Mouse (Mus musculus) CH12.LX (cell line): Measurements from ENCODE around the gene Zfyve21. TPM values are rescaled to one million over a fixed set of nuclear protein-coding genes. Genes with fewer than 3 reads are reported as not detected.

Experiments used
- DNase-seq: peaks from one replicate; pipeline ENCODE4 v3.0.0-alpha.2; 2013; ENCODE audit errors: extremely low read depth
- H3K27ac ChIP-seq: 2 replicates; pipeline ENCODE4 v1.5.1; 2012; ENCODE audit warnings: low read depth, mild to moderate bottlenecking, control low read depth, moderate library complexity; ENCODE audit not compliant: insufficient read depth
- H3K27me3 ChIP-seq: replicated peaks from 2 replicates; pipeline ENCODE3; 2012; ENCODE audit warnings: inconsistent platforms
- H3K36me3 ChIP-seq, 2 experiments: replicated peaks in 1 of 2; 2 replicates each; pipeline versions ENCODE3 to v1.6.1; 2012; ENCODE audit warnings: inconsistent platforms in 1 of 2, low read length in 1 of 2, mild to moderate bottlenecking in 1 of 2, mixed read lengths in 1 of 2, moderate library complexity in 1 of 2; ENCODE audit not compliant: control insufficient read depth in 1 of 2, insufficient read depth in 1 of 2
- H3K4me1 ChIP-seq, 2 experiments: 2 replicates each; pipeline ENCODE4 v1.6.1; 2012; ENCODE audit warnings: inconsistent platforms in 1 of 2, moderate library complexity in 1 of 2; ENCODE audit not compliant: insufficient read depth in 2 of 2, control insufficient read depth in 1 of 2
- H3K4me2 ChIP-seq: 2 replicates; pipeline ENCODE4 v1.6.1; 2012; ENCODE audit warnings: low read depth, mild to moderate bottlenecking, control low read depth; ENCODE audit not compliant: poor library complexity, insufficient read depth, severe bottlenecking
- H3K4me3 ChIP-seq, 3 experiments: fragments of 150-350 bp in 1 of 3; sonication (generic) in 1 of 3; replicated peaks in 1 of 3; 2 replicates each; pipeline versions ENCODE3 to v1.5.1; 2011 to 2012; ENCODE audit warnings: low read depth in 2 of 3, low read length in 2 of 3, mild to moderate bottlenecking in 2 of 3, moderate library complexity in 2 of 3, control low read depth in 1 of 3, improper control_type of control experiment in 1 of 3, inconsistent platforms in 1 of 3, mixed read lengths in 1 of 3; ENCODE audit not compliant: poor library complexity in 1 of 3
- H3K79me2 ChIP-seq: replicated peaks from 2 replicates; pipeline ENCODE4 v1.6.1; 2012; ENCODE audit warnings: mild to moderate bottlenecking, moderate library complexity; ENCODE audit not compliant: control insufficient read depth, poor library complexity, insufficient read depth, severe bottlenecking; ENCODE audit errors: extremely low read depth
- H3K9ac ChIP-seq: 2 replicates; pipeline ENCODE4 v1.6.1; 2012; ENCODE audit warnings: low read depth, mild to moderate bottlenecking, control low read depth, moderate library complexity; ENCODE audit not compliant: insufficient read depth
- H3K9me3 ChIP-seq: replicated peaks from 2 replicates; pipeline ENCODE3; 2012; ENCODE audit warnings: low read length, inconsistent platforms, mixed read lengths
- BHLHE40 ChIP-seq: IDR thresholded peaks from 2 replicates; pipeline ENCODE4 v1.6.1; 2011; ENCODE audit warnings: mild to moderate bottlenecking, low read depth, low read length, improper control_type of control experiment
- CHD1 ChIP-seq: IDR thresholded peaks from 2 replicates; pipeline ENCODE4 v1.6.1; 2012; ENCODE audit warnings: low read depth, low read length, improper control_type of control experiment, inconsistent platforms
- CHD2 ChIP-seq: IDR thresholded peaks from 2 replicates; pipeline ENCODE4 v1.6.1; 2011; ENCODE audit warnings: low read length, improper control_type of control experiment
- CTCF ChIP-seq, 2 experiments: IDR thresholded peaks in 1 of 2; conservative IDR thresholded peaks in 1 of 2; 2 replicates each; pipeline ENCODE4 v1.5.1; 2011 to 2012; ENCODE audit warnings: low read depth in 2 of 2, low read length in 2 of 2, improper control_type of control experiment in 1 of 2, inconsistent platforms in 1 of 2, mild to moderate bottlenecking in 1 of 2, moderate library complexity in 1 of 2
- E2F4 ChIP-seq: IDR thresholded peaks from 2 replicates; pipeline ENCODE4 v1.6.1; 2011; ENCODE audit warnings: low read depth, low read length, improper control_type of control experiment; ENCODE audit not compliant: insufficient replicate concordance
- ELF1 ChIP-seq: IDR thresholded peaks from 2 replicates; pipeline ENCODE4 v1.6.1; 2014; ENCODE audit warnings: low read depth, mild to moderate bottlenecking, inconsistent platforms, low read length, improper control_type of control experiment
- EP300 ChIP-seq: IDR thresholded peaks from 2 replicates; pipeline ENCODE4 v1.6.1; 2011; ENCODE audit warnings: low read length, improper control_type of control experiment
- ETS1 ChIP-seq: conservative IDR thresholded peaks from 2 replicates; pipeline ENCODE4 v1.6.1; 2012; ENCODE audit warnings: low read depth, mild to moderate bottlenecking, inconsistent platforms, low read length, improper control_type of control experiment, moderate library complexity
- GABPA ChIP-seq: IDR thresholded peaks from 2 replicates; pipeline ENCODE4 v1.6.1; 2012; ENCODE audit warnings: low read depth, low read length, improper control_type of control experiment, inconsistent platforms; ENCODE audit not compliant: insufficient replicate concordance
- HCFC1 ChIP-seq: IDR thresholded peaks from 2 replicates; pipeline ENCODE4 v1.6.1; 2012; ENCODE audit warnings: low read depth, mild to moderate bottlenecking, inconsistent platforms, low read length, improper control_type of control experiment
- JUND ChIP-seq: conservative IDR thresholded peaks from 2 replicates; pipeline ENCODE4 v1.6.1; 2011; ENCODE audit warnings: low read depth, low read length, improper control_type of control experiment
- MAFK ChIP-seq: IDR thresholded peaks from 2 replicates; pipeline ENCODE4 v1.6.1; 2011; ENCODE audit warnings: low read length, improper control_type of control experiment; ENCODE audit not compliant: insufficient replicate concordance
- MAZ ChIP-seq: IDR thresholded peaks from 2 replicates; pipeline ENCODE4 v1.6.1; 2012; ENCODE audit warnings: low read depth, mild to moderate bottlenecking, inconsistent platforms, low read length, improper control_type of control experiment, moderate library complexity
- MEF2A ChIP-seq: IDR thresholded peaks from 2 replicates; pipeline ENCODE4 v1.6.1; 2014; ENCODE audit warnings: low read depth, mild to moderate bottlenecking, inconsistent platforms, low read length, improper control_type of control experiment, borderline replicate concordance
- MXI1 ChIP-seq: IDR thresholded peaks from 2 replicates; pipeline ENCODE4 v1.6.1; 2011; ENCODE audit warnings: mild to moderate bottlenecking, low read depth, low read length, improper control_type of control experiment
- NELFE ChIP-seq: IDR thresholded peaks from 2 replicates; pipeline ENCODE4 v1.6.1; 2011; ENCODE audit warnings: low read depth, low read length, improper control_type of control experiment
- POLR2AphosphoS2 ChIP-seq: IDR thresholded peaks from 2 replicates; pipeline ENCODE4 v1.6.1; 2011; ENCODE audit warnings: low read depth, low read length, improper control_type of control experiment
- SIN3A ChIP-seq: IDR thresholded peaks from 2 replicates; pipeline ENCODE4 v1.6.1; 2012; ENCODE audit warnings: low read length, improper control_type of control experiment, inconsistent platforms
- TBP ChIP-seq: conservative IDR thresholded peaks from 2 replicates; pipeline ENCODE4 v1.6.1; 2011; ENCODE audit warnings: low read depth, low read length, improper control_type of control experiment
- USF1 ChIP-seq: IDR thresholded peaks from 2 replicates; pipeline ENCODE4 v1.6.1; 2014; ENCODE audit warnings: low read depth, mild to moderate bottlenecking, inconsistent platforms, low read length, improper control_type of control experiment
- ZC3H11A ChIP-seq: IDR thresholded peaks from 2 replicates; pipeline ENCODE4 v1.6.1; 2012; ENCODE audit warnings: low read depth, mild to moderate bottlenecking, inconsistent platforms, low read length, improper control_type of control experiment
- ZKSCAN1 ChIP-seq: IDR thresholded peaks from 2 replicates; pipeline ENCODE4 v1.6.1; 2012; ENCODE audit warnings: low read depth, inconsistent platforms, low read length, improper control_type of control experiment, borderline replicate concordance
- dilution Hi-C: fragments of 300-500 bp; cut with MboI; formaldehyde crosslinking; loops from 2 replicates; pipeline ENCODE4 v1.14.3; 2020; ENCODE audit warnings: low sequenced_read_pairs; ENCODE audit not compliant: extremely low pct_unique_long_range_greater_than_20kb, extremely low pct_ligation_motif_present
- in situ Hi-C: fragments of 300-500 bp; cut with MboI; formaldehyde crosslinking; loops from 3 replicates; pipeline ENCODE4 v1.14.3; 2019; ENCODE audit warnings: low sequenced_read_pairs, low pct_ligation_motif_present, low pct_unique_long_range_greater_than_20kb, mixed read lengths
- polyA plus RNA-seq: library from polyadenylated mRNA; unstranded; fragments of >175 nt; gene quantifications from 2 replicates; pipeline ENCODE4 v1.2.1, GENCODE M21; 2012; ENCODE audit warnings: low read depth; ENCODE audit not compliant: insufficient read length
- total RNA-seq, 2 experiments: library from RNA; depleted of rRNA; stranded (reverse); fragments of 300-350 nt in 1 of 2; fragments of >200 nt in 1 of 2; gene quantifications; 2 replicates each; pipeline ENCODE4 v1.2.3; 2012 to 2014

Gene Zfyve21
- total and polyA plus RNA-seq, 3 experiments, result 4.1 to 8.4 (median 7.6) TPM

DNA sequence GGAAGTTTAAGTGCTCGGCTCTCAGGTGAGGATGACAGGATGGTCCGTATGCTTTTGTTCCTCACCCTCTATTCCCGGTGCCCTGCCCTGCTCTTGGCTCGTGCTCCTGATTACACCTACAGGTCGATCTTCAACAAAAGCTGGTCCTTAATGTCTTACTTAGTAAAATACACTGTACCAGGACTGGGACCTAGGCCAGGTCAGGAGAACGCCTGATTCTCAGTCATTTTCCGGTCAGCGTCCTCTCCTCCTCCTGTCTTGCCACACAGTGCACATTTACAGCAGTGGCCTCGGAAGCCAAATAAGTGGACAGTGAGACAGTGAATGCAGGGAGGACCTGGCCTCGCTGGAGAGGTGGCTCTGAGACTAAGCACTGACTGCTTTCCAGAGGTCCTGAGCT lies 43.3 kb upstream of the Zfyve21 start:
- peaks cover 3% of the 10 kb centered on the region for H3K9me3 ChIP-seq
- TF ChIP-seq MAZ (no peak), NELFE (no peak), E2F4 (no peak), ELF1 (no peak), CHD1 (no peak), TBP (no peak), GABPA (no peak), CTCF (conservative IDR thresholded peaks at IDR 0.05 in 1 of 2, IDR thresholded peaks at IDR 0.05 in 1 of 2; ENCODE audit: low read depth in 2 of 2, low read length in 2 of 2) (no peak)
- no peak overlapping the region for H3K9ac ChIP-seq
- H3K27me3 ChIP-seq, result no peaks in the 10 kb centered on the region
- H3K79me2 ChIP-seq, result peaks cover 24% of the 10 kb centered on the region
- no peak for DNase-seq
- dilution Hi-C loops (no loop called here), in situ Hi-C loops (no loop called here)
- peaks cover 11 to 49% of the 10 kb centered on the region in 2 experiments; a peak in 3 of 4 replicates for H3K4me1 ChIP-seq
- no peak overlapping the region for H3K27ac ChIP-seq
- no peak overlapping the region for H3K4me2 ChIP-seq
- peaks cover 34 to 73% of the 10 kb centered on the region in 2 experiments for H3K36me3 ChIP-seq
- no peak overlapping the region for H3K4me3 ChIP-seq

DNA sequence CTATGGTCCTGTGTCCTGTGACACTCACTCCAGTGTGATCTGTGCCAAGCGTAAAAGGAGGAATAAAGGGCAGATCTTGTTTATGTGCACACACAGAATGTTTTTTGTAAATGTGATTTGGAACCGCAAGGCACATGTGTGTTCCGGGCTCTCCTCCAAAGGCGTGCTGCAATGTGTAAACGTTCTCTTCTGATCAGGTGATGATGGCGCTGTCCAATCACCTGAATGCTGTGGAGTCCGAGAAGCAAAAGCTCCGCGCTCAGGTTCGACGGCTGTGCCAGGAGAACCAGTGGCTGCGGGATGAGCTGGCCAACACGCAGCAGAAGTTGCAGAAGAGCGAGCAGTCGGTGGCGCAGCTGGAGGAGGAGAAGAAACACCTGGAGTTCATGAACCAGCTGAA lies 39.8 kb upstream of the Zfyve21 start:
- H3K27ac ChIP-seq, result no peak overlapping the region
- peaks cover 14% of the 10 kb centered on the region for H3K79me2 ChIP-seq
- DNase-seq, result no peak
- no peak overlapping the region for H3K4me2 ChIP-seq
- H3K4me1 ChIP-seq, result peaks cover 0 to 18% of the 10 kb centered on the region in 2 experiments; a peak in 2 of 4 replicates
- H3K36me3 ChIP-seq, result peaks cover 64 to 90% of the 10 kb centered on the region in 2 experiments
- peaks cover 8% of the 10 kb centered on the region for H3K9me3 ChIP-seq
- in situ Hi-C loops (no loop called here), dilution Hi-C loops (no loop called here)
- TF ChIP-seq EP300 (no peak), POLR2AphosphoS2 (no peak), ZC3H11A (no peak), USF1 (no peak), MXI1 (no peak), ETS1 (no peak), MAFK (no peak), CHD2 (no peak), JUND (no peak), HCFC1 (no peak), SIN3A (no peak), ZKSCAN1 (no peak), MEF2A (no peak), BHLHE40 (no peak), CHD1 (no peak), E2F4 (no peak)
- no peak overlapping the region for H3K9ac ChIP-seq
- no peak overlapping the region for H3K4me3 ChIP-seq
- H3K27me3 ChIP-seq, result no peaks in the 10 kb centered on the region
